ENCODE assay signal across 8 mouse cellular contexts in the genomic region with DNA sequence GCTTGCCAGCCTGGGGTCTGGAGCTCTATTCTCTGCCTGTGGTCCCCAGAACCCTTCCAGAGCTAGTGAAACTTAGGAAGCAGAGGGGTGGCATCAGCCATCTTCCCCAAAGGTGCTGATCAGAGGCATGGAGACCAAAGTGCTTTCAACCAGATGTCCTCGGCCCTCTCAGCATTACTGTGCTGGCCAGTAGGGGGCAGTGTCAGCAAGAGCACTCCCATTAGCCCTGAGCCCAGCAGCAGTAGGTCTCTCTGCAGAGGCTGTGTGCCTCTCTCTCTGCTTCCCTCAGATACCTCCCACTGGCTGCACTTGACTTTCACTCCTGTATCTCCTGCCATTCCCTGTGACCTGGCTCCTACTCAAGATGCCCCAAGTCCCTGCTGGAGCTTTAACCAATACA. TPM values are rescaled to one million over a fixed set of nuclear protein-coding genes. Genes with fewer than 3 reads are reported as not detected.
DNase-seq lines count a peak whose midpoint lies in the region; ATAC-seq and TF ChIP-seq lines count a peak whose summit lies in the region.

No protein-coding gene starts in this region.

- no peak overlapping the region for H3K4me2 ChIP-seq in midbrain, postnatal 0 days (ENCODE audit: low read depth, low read length, poor library complexity, severe bottlenecking)

- H3K4me3 ChIP-seq in midbrain, postnatal 0 days (ENCODE audit: low read depth, low read length): no peak overlapping the region

- no peaks in the 10 kb centered on the region for H3K27me3 ChIP-seq in midbrain, postnatal 0 days (ENCODE audit: insufficient read depth, low read length)

- peak; percentile 44; the same call in 1 of the 2 replicates for ATAC-seq in frontal cortex, adult (ENCODE audit: low TSS enrichment)
- ATAC-seq in midbrain, postnatal 0 days (ENCODE audit: low FRiP score): no peak

- H3K36me3 ChIP-seq in midbrain, postnatal 0 days (ENCODE audit: insufficient read depth, low read length): no peaks in the 10 kb centered on the region

- WGBS in midbrain, postnatal 0 days: 45% methylated on average over 1 of the region's 1 CpGs

- no peak overlapping the region for H3K9ac ChIP-seq in midbrain, postnatal 0 days (replicated peaks; ENCODE audit: low read length, poor library complexity, severe bottlenecking)

- intact Hi-C loops in left cerebral cortex, postnatal 25 days (cut with DNase I): no loop called here

- TF ChIP-seq CTCF in midbrain, postnatal 0 days (IDR thresholded peaks at IDR 0.05): peak; percentile 67

- no peak overlapping the region for H3K27ac ChIP-seq in midbrain, postnatal 0 days (ENCODE audit: low read depth, low read length)

- no peaks in the 10 kb centered on the region for H3K9me3 ChIP-seq in midbrain, postnatal 0 days (ENCODE audit: low read length)

- DNase-seq in frontal cortex, postnatal 10 days (ENCODE audit: low spot score in 2 of 2): no peak
- peak; percentile 54 for DNase-seq in A20 (ENCODE audit: low read depth, low spot score)
- DNase-seq in adrenal gland, adult 2 months: peak; percentile 72
- peak; percentile 33 to 59 for DNase-seq in frontal cortex, postnatal 36 days (ENCODE audit: low spot score in 2 of 2)
- peak; percentile 44 to 50 for DNase-seq in left cerebral cortex, postnatal 25 days (ENCODE audit: low spot score in 2 of 2)
- peak; percentile 13 for DNase-seq in midbrain, postnatal 0 days (ENCODE audit: low spot score)
- peak; percentile 65 for DNase-seq in thymus, postnatal 14 days

- no peaks in the 10 kb centered on the region for H3K4me1 ChIP-seq in midbrain, postnatal 0 days (ENCODE audit: insufficient read depth, low read length)

RNA-seq across cellular contexts. Expression of a gene that starts 11.0 kb away (rescaled TPM):
- total RNA-seq in adrenal gland, adult 2 months (2021): 100 to 1,000 TPM in 1 of 2 experiments, 10 to 100 TPM in 1; 83.9 to 117 TPM
- polyA plus RNA-seq in adrenal gland, adult 2 months (2012; rRNA removed): 43.9 and 55.9 TPM in 2 replicates
- total RNA-seq in left cerebral cortex, postnatal 25 days (2021): 10 to 100 TPM; 79.2 to 80.9 TPM
- total RNA-seq in midbrain, postnatal 0 days (2014; rRNA removed): 98.0 and 111 TPM in 2 replicates
- 31.0 and 32.3 TPM in 2 replicates for polyA plus RNA-seq in midbrain, postnatal 0 days (2015; fragmentation: Nextera tagmentation; extraction: Ambion mirVana)

Comparison
In these comparisons a context has a peak if more than half of its experiments do, and no peak if none do; other contexts are left out.
1. DNase-seq: peak in A20 (single experiment), adrenal gland, adult 2 months (single experiment), frontal cortex, postnatal 36 days (2 of 2), left cerebral cortex, postnatal 25 days (2 of 2), midbrain, postnatal 0 days (single experiment) and thymus, postnatal 14 days (single experiment); none in frontal cortex, postnatal 10 days (0 of 2).